Mouse (Mus musculus): ENCODE results near the gene Arfgap2. TPM values are rescaled to one million over a fixed set of nuclear protein-coding genes. Genes with fewer than 3 reads are reported as not detected.
A peak's percentile ranks its signal among the peaks of the same experiment; 100 is the strongest.
"Not testable (repeated sequence)": the region's sequence is repeated elsewhere in the genome, so short reads cannot be mapped to it uniquely, and the experiment has no call there.

Arfgap2 gene
- polyA plus RNA-seq (2015; fragmentation: Nextera tagmentation; extraction: Ambion mirVana), result 72.0 and 75.6 TPM in 2 replicates

DNA sequence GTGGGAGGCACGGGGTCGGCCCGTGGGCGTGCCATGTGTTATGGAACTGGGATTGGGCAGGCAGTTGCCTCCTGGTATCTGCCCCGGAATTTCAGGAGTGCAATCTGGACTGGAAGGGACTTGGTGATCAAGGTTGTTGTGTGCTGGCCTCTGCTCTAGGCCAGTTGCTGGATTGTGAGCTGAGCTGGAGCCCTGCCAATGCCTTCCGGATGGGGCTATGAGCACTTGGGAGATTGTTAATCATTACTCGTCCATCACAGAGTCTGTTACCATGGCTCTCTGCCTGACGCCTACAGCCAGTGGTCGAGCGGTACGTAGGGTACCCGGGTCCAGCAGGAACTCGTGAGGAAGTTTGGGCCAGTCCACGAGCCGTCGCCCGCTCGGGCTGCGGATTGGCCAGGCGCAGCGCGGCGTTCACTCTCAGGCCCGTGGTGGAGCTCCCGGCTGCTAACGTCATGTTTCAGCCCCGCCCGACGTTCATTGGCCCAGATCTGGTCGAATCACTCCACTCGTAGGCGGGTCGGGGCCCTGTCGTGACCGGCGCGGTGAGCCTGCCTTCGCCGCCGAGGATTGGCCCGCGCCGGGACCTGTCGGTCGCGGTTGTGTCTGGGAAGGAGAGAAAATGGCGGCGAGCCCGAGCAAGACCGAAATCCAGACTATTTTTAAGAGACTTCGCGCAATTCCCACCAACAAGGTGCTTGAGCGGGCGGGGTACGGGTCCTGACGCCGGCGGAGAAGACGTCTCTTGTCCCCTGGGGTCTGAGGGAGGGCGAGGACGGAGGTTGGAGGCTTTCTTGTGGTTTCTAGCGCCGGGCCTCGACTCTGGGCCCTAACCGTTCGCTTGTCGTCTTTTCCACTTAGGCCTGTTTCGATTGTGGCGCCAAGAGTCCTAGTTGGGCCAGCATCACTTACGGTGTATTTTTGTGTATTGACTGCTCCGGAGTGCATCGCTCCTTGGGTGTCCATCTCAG is at the start of gene Arfgap2:
Arfgap2 (plus strand) TSS at position 264 of the 971 bp plus-strand sequence.
- peak within 1 kb of the TSS; percentile 81 for H3K4me2 ChIP-seq (replicated peaks)
- ATAC-seq, result peak; percentile 99
- H3K27me3 ChIP-seq (replicated peaks), result no peaks in the 10 kb centered on the region
- H3K9me3 ChIP-seq, result no peaks in the 10 kb centered on the region
- peaks cover 30% of the 10 kb centered on the region for H3K36me3 ChIP-seq
- H3K4me3 ChIP-seq (replicated peaks), result peak within 1 kb of the TSS; percentile 81
- under 1% methylated on average over 72 of the region's 72 CpGs for WGBS
- H3K9ac ChIP-seq, result peak within 1 kb of the TSS; percentile 90
- H3K27ac ChIP-seq, result peak within 1 kb of the TSS; percentile 93
- H3K4me1 ChIP-seq (replicated peaks), result peaks cover 12% of the 10 kb centered on the region

DNA sequence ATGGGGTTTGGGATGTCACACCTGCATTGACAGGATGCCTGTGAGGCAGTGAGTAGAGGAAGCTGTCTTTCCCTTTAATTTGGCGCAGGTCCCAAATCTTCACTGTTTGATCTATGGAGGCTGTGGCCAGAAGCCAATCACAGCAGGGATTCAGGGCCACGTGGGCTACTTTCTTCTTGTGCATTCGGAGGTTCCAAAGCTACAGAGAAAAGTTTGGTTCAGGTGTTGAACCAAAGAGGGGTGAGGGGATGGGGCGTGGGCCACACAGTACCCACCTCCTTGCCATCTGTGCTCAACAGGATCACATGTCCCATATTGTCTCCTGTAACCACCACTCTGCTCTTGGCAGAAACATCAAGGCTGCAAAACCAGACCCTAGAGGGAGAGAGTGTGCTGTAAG is 47.7 kb upstream of the Arfgap2 start:
- Histone ChIP-seq H3K36me3 (peaks cover 3% of the 10 kb centered on the region), H3K9ac (no peak overlapping the region), H3K27ac (no peak overlapping the region), H3K27me3 (replicated peaks) (no peaks in the 10 kb centered on the region), H3K4me2 (replicated peaks) (no peak overlapping the region), H3K9me3 (no peaks in the 10 kb centered on the region), H3K4me3 (replicated peaks) (no peak overlapping the region), H3K4me1 (replicated peaks) (no peaks in the 10 kb centered on the region)
- ATAC-seq, result no peak
- 60% methylated on average over 4 of the region's 4 CpGs for WGBS

DNA sequence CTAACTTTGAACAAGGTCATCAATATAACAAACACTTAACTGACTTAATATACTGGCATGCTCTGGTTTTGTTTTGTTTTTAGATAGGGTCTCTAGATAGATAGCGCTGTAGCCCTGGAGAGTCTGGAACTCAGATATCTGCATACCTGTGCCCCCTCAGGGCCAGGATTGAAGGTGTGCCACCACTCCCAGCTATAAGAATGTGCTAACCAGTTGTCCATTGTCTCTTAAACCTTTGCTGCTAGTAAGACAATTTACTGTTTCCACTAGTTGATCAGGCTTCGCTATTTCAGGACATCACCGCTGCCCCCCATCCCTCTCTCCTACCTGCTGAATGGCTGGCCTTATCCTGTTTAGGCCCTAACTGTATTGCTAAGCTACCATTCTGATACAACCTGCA is 44.3 kb upstream of the Arfgap2 start:
- H3K9ac ChIP-seq, result no peak overlapping the region
- no peak overlapping the region for H3K27ac ChIP-seq
- WGBS, result 92% methylated on average over 3 of the region's 3 CpGs
- no peak overlapping the region for H3K4me3 ChIP-seq (replicated peaks)
- H3K9me3 ChIP-seq, result no peaks in the 10 kb centered on the region
- ATAC-seq, result no peak
- H3K4me2 ChIP-seq (replicated peaks), result no peak overlapping the region
- H3K4me1 ChIP-seq (replicated peaks), result no peaks in the 10 kb centered on the region
- no peaks in the 10 kb centered on the region for H3K27me3 ChIP-seq (replicated peaks)
- H3K36me3 ChIP-seq, result no peaks in the 10 kb centered on the region

DNA sequence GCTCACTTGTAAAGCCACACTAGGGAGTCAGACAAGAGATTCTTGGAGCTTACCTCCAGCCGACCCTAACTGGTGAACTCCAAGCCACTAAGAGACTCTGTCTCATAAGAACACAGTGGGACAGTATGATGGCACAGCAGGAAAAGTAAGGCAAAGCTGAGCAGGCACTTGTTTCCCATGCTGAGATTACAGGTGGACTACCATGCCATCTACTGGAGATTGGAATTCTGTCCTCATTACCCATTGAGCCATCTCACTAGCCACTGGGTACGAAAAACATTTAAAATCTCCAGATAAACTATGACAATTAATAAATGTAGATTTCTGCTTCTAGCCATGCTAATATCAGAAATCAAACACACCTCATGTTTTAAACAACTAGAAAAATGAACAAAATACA is 41.2 kb upstream of the Arfgap2 start:
- no peak for ATAC-seq
- H3K27me3 ChIP-seq (replicated peaks), result no peaks in the 10 kb centered on the region
- H3K4me3 ChIP-seq (replicated peaks), result no peak overlapping the region
- no peak overlapping the region for H3K9ac ChIP-seq
- H3K9me3 ChIP-seq, result no peaks in the 10 kb centered on the region
- no peaks in the 10 kb centered on the region for H3K4me1 ChIP-seq (replicated peaks)
- no peaks in the 10 kb centered on the region for H3K36me3 ChIP-seq
- WGBS, result 83% methylated on average over 2 of the region's 2 CpGs
- no peak overlapping the region for H3K27ac ChIP-seq
- no peak overlapping the region for H3K4me2 ChIP-seq (replicated peaks)

DNA sequence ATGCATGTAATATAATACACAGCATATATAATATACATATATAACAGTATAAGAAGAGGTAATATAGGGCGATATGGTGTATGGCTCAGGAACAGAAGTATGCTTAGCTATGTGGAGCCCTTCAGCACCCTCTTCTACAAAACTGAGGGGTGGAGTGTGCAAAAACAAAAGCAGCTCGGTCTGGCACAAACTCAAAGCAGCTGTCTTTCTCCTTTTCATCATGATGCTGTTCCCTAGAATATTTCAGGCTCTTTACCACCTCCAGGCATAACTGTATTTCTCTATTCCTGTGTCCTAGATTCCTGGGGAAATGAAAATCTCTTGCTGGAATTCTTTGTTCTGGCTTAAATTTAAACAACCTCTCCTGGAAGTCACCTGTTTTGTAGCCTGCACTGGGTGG is 35.0 kb upstream of the Arfgap2 start:
- H3K4me2 ChIP-seq (replicated peaks), result no peak overlapping the region
- no peaks in the 10 kb centered on the region for H3K9me3 ChIP-seq
- WGBS, result 86% methylated on average over 2 of the region's 2 CpGs
- no peaks in the 10 kb centered on the region for H3K4me1 ChIP-seq (replicated peaks)
- no peak for ATAC-seq
- H3K27ac ChIP-seq, result no peak overlapping the region
- no peak overlapping the region for H3K9ac ChIP-seq
- H3K27me3 ChIP-seq (replicated peaks), result no peaks in the 10 kb centered on the region
- no peak overlapping the region for H3K4me3 ChIP-seq (replicated peaks)
- H3K36me3 ChIP-seq, result no peaks in the 10 kb centered on the region

DNA sequence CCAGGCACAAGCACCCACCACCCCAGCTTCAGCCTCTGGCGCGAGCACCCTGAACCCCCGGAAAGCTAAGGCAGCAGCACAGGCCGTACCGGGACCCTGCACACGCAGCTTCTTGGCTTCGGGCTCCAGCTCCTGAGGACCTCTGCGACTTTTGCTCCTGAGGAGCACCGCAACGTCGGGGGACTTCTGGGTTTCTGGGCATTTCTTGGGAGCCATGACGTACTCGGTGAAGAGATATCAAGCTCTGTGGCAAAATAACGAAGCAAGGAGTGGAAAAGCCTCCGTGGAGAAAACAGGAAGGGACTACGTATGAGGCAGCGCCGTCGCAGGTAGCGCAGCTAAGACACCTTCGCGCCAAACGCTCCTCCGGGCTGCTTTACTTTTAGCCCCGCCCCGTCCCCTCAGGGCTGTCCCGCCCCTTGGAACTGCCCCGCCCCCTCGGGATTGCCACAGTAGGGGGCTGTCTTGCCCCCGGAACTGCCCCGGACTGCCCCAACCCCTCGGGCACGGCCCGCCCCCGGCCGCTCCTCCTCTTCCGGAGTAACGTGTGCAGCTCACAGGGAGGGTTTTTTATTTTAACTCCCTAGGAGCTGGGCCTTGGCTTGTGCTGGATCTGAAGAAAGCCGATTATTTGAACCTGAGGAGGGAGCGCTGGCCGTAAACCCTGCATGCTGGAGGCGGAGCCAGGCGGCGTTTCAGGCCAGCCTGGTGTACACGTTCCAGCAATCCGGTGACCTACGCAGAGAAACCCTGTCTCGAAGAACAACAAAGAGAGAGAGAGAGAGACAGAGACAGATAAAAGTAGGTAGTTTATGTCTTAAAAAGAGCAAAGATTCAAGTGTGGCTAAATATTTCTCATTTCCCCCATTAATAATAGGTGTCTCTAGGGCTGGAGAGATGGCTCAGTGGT is 27.9 kb upstream of the Arfgap2 start, which contains the start of gene Ddb2:
Ddb2 (minus strand) TSS at position 382 of the 910 bp plus-strand sequence.
- Histone ChIP-seq H3K4me3 (replicated peaks) (peak within 1 kb of the TSS; percentile 61), H3K36me3 (no peaks in the 10 kb centered on the region), H3K4me1 (replicated peaks) (no peaks in the 10 kb centered on the region), H3K27ac (peak within 1 kb of the TSS; percentile 93), H3K27me3 (replicated peaks) (no peaks in the 10 kb centered on the region), H3K9me3 (no peaks in the 10 kb centered on the region), H3K9ac (peak within 1 kb of the TSS; percentile 65), H3K4me2 (replicated peaks) (peak within 1 kb of the TSS; percentile 91)
- ATAC-seq, result peak; percentile 99
- under 1% methylated on average over 48 of the region's 48 CpGs for WGBS

DNA sequence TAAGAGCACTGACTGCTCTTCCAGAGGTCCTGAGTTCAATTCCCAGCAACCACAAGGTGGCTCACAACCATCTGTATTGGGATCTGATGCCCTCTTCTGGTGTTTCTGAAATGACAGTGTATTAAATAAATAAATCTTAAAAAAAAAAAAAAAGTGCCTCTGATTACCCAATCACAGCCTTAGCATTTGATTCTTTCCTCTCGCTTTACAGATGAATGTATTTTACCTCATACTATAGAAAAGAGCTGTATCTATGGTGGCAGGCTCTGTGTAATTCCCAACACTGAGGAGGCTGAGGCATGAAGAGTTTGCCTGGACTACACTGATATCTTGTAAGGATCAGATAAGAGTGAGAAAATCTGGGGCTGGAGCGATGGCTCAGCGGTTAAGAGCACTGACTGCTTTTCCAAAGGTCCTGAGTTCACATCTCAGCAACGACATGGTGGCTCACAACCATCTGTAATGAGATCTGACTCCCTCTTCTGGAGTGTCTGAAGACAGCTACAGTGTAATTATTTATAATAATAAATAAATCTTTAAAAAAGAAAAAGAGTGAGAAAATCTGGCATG is 27.2 kb upstream of the Arfgap2 start:
- Histone ChIP-seq H3K4me2 (replicated peaks) (peak overlapping the region; percentile 91), H3K27ac (peak overlapping the region; percentile 93), H3K4me3 (replicated peaks) (peak overlapping the region; percentile 61)
- H3K36me3 ChIP-seq; H3K9me3 ChIP-seq; H3K9ac ChIP-seq; H3K27me3 ChIP-seq (replicated peaks); H3K4me1 ChIP-seq (replicated peaks): not testable (repeated sequence)
- peak; percentile 59 for ATAC-seq
- WGBS, result 11% methylated on average over 4 of the region's 4 CpGs

DNA sequence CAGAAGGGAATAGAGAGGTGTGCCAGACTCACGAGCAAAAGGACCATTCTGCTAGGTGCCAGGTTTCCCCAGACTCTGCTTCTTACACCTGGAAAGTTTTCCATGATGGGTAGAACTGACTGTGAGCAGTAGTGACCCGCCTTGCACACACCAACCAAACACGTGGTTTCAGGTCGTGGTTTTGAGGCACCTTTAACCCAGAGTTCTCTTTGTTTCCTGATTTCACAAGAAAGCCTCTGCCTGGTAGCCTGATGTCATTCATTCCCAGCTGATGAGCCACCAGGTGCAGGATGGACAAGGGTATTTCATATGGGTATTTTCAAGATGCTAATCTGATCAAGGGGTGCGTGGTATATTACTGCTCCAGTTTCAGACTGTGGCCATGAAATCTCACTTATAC is 22.2 kb upstream of the Arfgap2 start:
- ATAC-seq, result no peak
- no peak overlapping the region for H3K4me3 ChIP-seq (replicated peaks)
- 60% methylated on average over 5 of the region's 5 CpGs for WGBS
- no peaks in the 10 kb centered on the region for H3K4me1 ChIP-seq (replicated peaks)
- H3K9ac ChIP-seq, result no peak overlapping the region
- H3K27ac ChIP-seq, result no peak overlapping the region
- H3K27me3 ChIP-seq (replicated peaks), result no peaks in the 10 kb centered on the region
- H3K4me2 ChIP-seq (replicated peaks), result no peak overlapping the region
- H3K9me3 ChIP-seq, result no peaks in the 10 kb centered on the region
- no peaks in the 10 kb centered on the region for H3K36me3 ChIP-seq

DNA sequence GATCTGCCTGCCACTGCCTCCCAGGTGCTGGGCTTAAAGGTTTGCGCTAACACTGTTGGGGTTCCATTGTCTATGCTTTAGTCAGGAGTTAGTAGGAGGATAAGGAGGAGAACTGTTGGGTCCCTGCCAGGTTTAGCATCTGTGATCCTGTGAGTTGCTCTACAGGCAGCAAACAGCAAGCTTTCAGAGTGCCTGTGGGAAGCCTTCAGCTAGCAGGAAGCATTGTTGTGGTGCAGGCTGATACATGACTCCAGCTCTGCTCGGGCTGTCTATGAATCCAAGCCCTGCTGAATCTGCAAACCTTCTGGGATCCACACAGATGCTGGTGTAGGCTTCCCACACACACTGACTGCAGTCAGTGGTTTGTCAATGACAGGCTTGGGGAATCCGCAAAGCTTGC is 21.4 kb upstream of the Arfgap2 start:
- H3K9me3 ChIP-seq, result no peaks in the 10 kb centered on the region
- H3K27me3 ChIP-seq (replicated peaks), result no peaks in the 10 kb centered on the region
- H3K4me2 ChIP-seq (replicated peaks), result no peak overlapping the region
- no peak overlapping the region for H3K4me3 ChIP-seq (replicated peaks)
- no peaks in the 10 kb centered on the region for H3K4me1 ChIP-seq (replicated peaks)
- H3K27ac ChIP-seq, result no peak overlapping the region
- no peak for ATAC-seq
- 69% methylated on average over 3 of the region's 3 CpGs for WGBS
- no peaks in the 10 kb centered on the region for H3K36me3 ChIP-seq
- no peak overlapping the region for H3K9ac ChIP-seq

DNA sequence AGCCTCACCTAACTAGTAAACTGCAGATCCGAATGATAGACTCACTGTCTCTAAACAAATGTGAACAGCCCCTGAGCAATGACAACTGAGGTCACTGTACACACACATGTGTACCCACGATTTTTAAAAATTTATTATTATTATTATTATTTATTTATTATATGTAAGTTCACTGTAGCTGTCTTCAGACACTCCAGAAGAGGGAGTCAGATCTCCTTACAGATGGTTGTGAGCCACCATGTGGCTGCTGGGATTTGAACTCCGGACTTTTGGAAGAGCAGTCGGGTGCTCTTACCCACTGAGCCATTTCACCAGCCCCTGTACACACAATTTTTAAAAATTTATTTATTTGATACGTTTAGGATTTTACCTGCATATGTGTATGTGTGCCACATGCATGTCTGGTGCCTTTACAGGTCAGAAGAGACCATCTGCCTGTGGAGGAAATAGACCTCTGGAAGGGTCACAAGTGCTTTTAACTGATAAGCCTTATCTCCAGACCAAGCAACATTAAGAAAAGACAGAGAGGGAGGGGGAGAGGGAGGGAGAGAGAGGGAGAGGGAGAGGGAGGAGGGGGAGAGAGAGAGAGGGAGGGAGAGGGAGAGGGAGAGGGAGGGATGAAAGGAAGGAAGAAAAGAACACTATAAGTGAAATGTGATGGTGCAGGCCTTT is 20.1 kb upstream of the Arfgap2 start:
- H3K27ac ChIP-seq, result no peak overlapping the region
- H3K9me3 ChIP-seq, result no peaks in the 10 kb centered on the region
- H3K4me1 ChIP-seq (replicated peaks), result no peaks in the 10 kb centered on the region
- H3K4me2 ChIP-seq (replicated peaks), result no peak overlapping the region
- no peaks in the 10 kb centered on the region for H3K36me3 ChIP-seq
- 74% methylated on average over 5 of the region's 5 CpGs for WGBS
- no peak overlapping the region for H3K4me3 ChIP-seq (replicated peaks)
- peak; percentile 45; the same call in 1 of the 2 replicates for ATAC-seq
- no peaks in the 10 kb centered on the region for H3K27me3 ChIP-seq (replicated peaks)
- H3K9ac ChIP-seq, result no peak overlapping the region

DNA sequence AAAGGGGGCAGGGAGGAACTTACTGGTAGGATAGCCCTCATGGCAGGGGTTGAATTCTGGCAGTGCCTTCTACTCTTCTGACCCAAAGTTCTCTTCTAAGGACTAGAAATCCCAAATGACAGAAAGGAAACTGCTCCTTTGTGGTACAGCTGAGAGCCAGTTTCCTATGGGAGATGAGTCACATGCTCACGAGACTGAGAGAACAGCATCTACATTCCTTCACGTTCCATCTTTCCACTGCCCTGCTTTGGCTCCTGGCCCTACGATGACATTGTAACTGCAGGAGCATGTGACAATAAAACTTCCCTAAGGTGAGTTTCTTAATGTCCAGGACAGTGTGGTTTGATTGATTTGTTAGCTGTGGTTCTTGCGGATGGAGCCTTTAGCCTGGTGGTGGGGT is 16.4 kb upstream of the Arfgap2 start:
- no peak overlapping the region for H3K27ac ChIP-seq
- no peaks in the 10 kb centered on the region for H3K27me3 ChIP-seq (replicated peaks)
- H3K9me3 ChIP-seq, result no peaks in the 10 kb centered on the region
- no peak overlapping the region for H3K9ac ChIP-seq
- no peaks in the 10 kb centered on the region for H3K4me1 ChIP-seq (replicated peaks)
- 77% methylated on average over 4 of the region's 4 CpGs for WGBS
- no peaks in the 10 kb centered on the region for H3K36me3 ChIP-seq
- no peak for ATAC-seq
- H3K4me3 ChIP-seq (replicated peaks), result no peak overlapping the region
- no peak overlapping the region for H3K4me2 ChIP-seq (replicated peaks)
